Comparison of ENCODE assay signal across 17 mouse cellular contexts in the genomic region with DNA sequence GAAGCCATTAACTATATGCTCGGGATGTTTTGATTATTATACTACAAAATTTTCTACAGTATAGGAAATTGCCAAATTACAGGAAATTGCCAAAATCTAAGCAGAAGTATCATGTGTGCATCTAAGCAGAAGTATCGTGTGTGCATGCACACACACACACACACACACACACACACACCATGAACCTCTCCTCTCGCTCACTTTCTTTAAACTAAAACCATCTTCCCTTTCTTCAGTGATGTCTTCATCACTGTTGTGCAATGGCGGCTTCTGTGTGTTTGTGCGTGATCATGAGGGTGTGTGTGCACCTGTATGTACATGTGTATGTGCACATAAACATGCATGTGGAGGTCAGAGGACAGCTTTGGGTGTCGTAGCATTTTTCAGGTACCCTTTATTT.
"Had no signal": no experiment of that assay in that cellular context is flagged by ENCODE, and none has a peak within 500 bp of the region (broad histone marks: within the 10 kb centered on the region; RNA-seq: fewer than 3 reads in every experiment).

No protein-coding gene starts in this region.

- DNase-seq: kidney, adult 11 months; kidney, adult 8-10 months; kidney, postnatal 10 days; kidney, postnatal 4 days; liver, embryonic 13.5 days; lung, embryonic 14.5 days; thymus, adult 18-20 months; thymus, postnatal 36 days had no signal

- H3K27ac ChIP-seq: kidney, embryonic 15.5 days; limb, embryonic 10.5 days; limb, embryonic 13.5 days; liver, embryonic 13.5 days; macrophage; midbrain, embryonic 15.5 days; neural tube, embryonic 13.5 days had no signal

- H3K4me3 ChIP-seq: kidney, embryonic 15.5 days; limb, embryonic 10.5 days; limb, embryonic 13.5 days; liver, embryonic 13.5 days; midbrain, embryonic 15.5 days; myocyte; neural tube, embryonic 13.5 days had no signal

- H3K9me3 ChIP-seq: kidney, embryonic 15.5 days; limb, embryonic 10.5 days; limb, embryonic 13.5 days; liver, embryonic 13.5 days; midbrain, embryonic 15.5 days; neural tube, embryonic 13.5 days had no signal

- H3K27me3 ChIP-seq: kidney, embryonic 15.5 days; limb, embryonic 13.5 days; liver, embryonic 13.5 days; midbrain, embryonic 15.5 days; neural tube, embryonic 13.5 days had no signal

- H3K36me3 ChIP-seq: kidney, embryonic 15.5 days; limb, embryonic 10.5 days; limb, embryonic 13.5 days; liver, embryonic 13.5 days; midbrain, embryonic 15.5 days; neural tube, embryonic 13.5 days had no signal

- H3K4me1 ChIP-seq: kidney, embryonic 15.5 days; limb, embryonic 10.5 days; liver, embryonic 13.5 days; midbrain, embryonic 15.5 days had no signal

- H3K9ac ChIP-seq: kidney, embryonic 15.5 days; limb, embryonic 13.5 days; liver, embryonic 13.5 days; lung, embryonic 14.5 days; midbrain, embryonic 15.5 days; neural tube, embryonic 13.5 days had no signal

- H3K4me2 ChIP-seq: kidney, embryonic 15.5 days; limb, embryonic 13.5 days; liver, embryonic 13.5 days; lung, embryonic 14.5 days; midbrain, embryonic 11.5 days; midbrain, embryonic 15.5 days; neural tube, embryonic 13.5 days had no signal

- ATAC-seq: lung, postnatal 0 days; midbrain, embryonic 15.5 days had no signal
